Mouse (Mus musculus) liver, adult 2 months (tissue): ENCODE data around the gene Il1rapl1.

Experiments
- CTCF ChIP-seq: fragments of 200-500 bp; IDR thresholded peaks from 2 replicates; pipeline ENCODE4 v1.5.1; 2011; ENCODE audit warnings: low read depth, low read length, control low read depth
- POLR2A ChIP-seq: fragments of 200-500 bp; IDR thresholded peaks from 2 replicates; pipeline ENCODE4 v1.6.1; 2011; ENCODE audit warnings: low read length, control low read depth; ENCODE audit not compliant: insufficient read depth; ENCODE audit errors: extremely low read depth

DNA sequence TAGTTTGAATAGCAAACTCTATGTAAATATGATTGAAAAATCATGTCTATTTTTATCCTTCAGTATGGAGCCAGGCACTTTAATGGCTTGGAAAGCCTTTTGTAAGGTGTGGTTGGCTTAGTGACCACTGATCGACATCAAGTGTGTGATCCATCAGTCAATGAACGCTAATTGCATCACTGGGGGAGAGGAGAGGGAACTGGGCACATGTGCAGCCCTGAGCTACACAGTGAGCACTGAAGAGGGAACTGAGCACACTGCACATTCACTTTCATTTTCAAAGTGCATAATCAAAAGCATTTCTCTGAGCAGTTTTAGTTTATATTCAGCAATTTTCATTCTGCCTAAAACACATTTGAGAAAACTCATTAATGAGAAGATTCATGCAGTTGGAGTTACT lies 1164.5 kb downstream of the Il1rapl1 start:
- no peak for TF ChIP-seq CTCF
- no peak for TF ChIP-seq POLR2A
